Mouse (Mus musculus) hindbrain, embryonic 13.5 days (tissue): ENCODE results near the gene Ctc1. TPM values are rescaled to one million over a fixed set of nuclear protein-coding genes. Genes with fewer than 3 reads are reported as not detected.

Source experiments
- ATAC-seq: fragments of 200-750 bp; cut with Nextera tagmentation; 2 replicates; pipeline ENCODE4 v1.8.0; 2017; ENCODE audit warnings: moderate TSS enrichment; ENCODE audit not compliant: low FRiP score
- H3K27ac ChIP-seq: fragments of 300-500 bp; sonication (generic); 2 replicates; pipeline ENCODE4 v1.5.1; 2015; ENCODE audit warnings: inconsistent platforms, mild to moderate bottlenecking, moderate library complexity
- H3K27me3 ChIP-seq: fragments of 300-500 bp; sonication (generic); 2 replicates; pipeline ENCODE4 v1.6.1; 2015; ENCODE audit warnings: mild to moderate bottlenecking, inconsistent platforms
- H3K36me3 ChIP-seq: fragments of 300-500 bp; sonication (generic); 2 replicates; pipeline ENCODE4 v1.6.1; 2015; ENCODE audit warnings: mild to moderate bottlenecking, inconsistent platforms
- H3K4me1 ChIP-seq: fragments of 300-500 bp; sonication (generic); replicated peaks from 2 replicates; pipeline ENCODE4 v1.6.1; 2015; ENCODE audit warnings: inconsistent platforms
- H3K4me2 ChIP-seq: fragments of 300-500 bp; sonication (generic); 2 replicates; pipeline ENCODE4 v1.6.1; 2015; ENCODE audit warnings: inconsistent platforms, mild to moderate bottlenecking, moderate library complexity
- H3K4me3 ChIP-seq: fragments of 300-500 bp; sonication (generic); 2 replicates; pipeline ENCODE4 v1.5.1; 2015; ENCODE audit warnings: mild to moderate bottlenecking, inconsistent platforms
- H3K9ac ChIP-seq: fragments of 300-500 bp; sonication (generic); 2 replicates; pipeline ENCODE4 v1.6.1; 2015; ENCODE audit warnings: mild to moderate bottlenecking, inconsistent platforms
- H3K9me3 ChIP-seq: fragments of 300-500 bp; sonication (generic); 2 replicates; pipeline ENCODE4 v1.6.1; 2016; ENCODE audit warnings: inconsistent platforms
- WGBS: fragments of 180-500 bp; shearing (Covaris S2); methylation state at CpG from one replicate; pipeline ENCODE4 v1.1.7; 2015; 5-methylcytosine and 5-hydroxymethylcytosine counted together
- microRNA-seq: library from miRNA; unstranded; fragments of <30 nt; microRNA quantifications from one replicate; pipeline ENCODE4, GENCODE M21; 2016
- polyA plus RNA-seq: library from polyadenylated mRNA; unstranded; fragments of >200 nt; fragmentation: Nextera tagmentation; extraction: Ambion mirVana; gene quantifications from 2 replicates; pipeline ENCODE4 v1.2.1, GENCODE M21; 2015

Ctc1 gene
- polyA plus RNA-seq, 1 experiment from 2014 or later, result 49.4 TPM

DNA sequence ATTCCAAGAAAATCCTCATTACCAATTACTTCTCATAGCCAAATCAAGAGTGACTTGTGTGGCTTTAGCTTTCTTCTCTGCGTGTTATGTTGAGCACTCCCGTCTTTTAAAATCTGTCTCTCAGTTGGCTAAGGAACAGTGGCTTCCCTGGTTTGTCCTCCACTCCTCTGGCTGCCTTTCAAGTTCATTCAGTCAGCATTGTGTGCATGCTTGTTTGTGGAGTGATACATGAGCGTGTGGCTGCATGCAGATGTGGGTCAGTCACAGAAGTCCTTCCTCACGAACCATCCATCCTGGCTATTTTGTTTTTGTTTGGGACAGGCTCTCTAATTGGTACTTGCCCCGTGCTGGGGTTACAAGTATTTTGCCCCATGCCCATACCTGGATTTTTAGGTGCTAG is 60.9 kb downstream of the Ctc1 start:
- Histone ChIP-seq H3K27me3 (no peaks in the 10 kb centered on the region), H3K27ac (no peak overlapping the region), H3K9me3 (no peaks in the 10 kb centered on the region), H3K4me3 (no peak overlapping the region), H3K4me1 (peaks cover 23% of the 10 kb centered on the region), H3K4me2 (no peak overlapping the region), H3K36me3 (no peaks in the 10 kb centered on the region), H3K9ac (no peak overlapping the region)
- WGBS, result 60% methylated on average over 5 of the region's 5 CpGs
- ATAC-seq, result no peak

DNA sequence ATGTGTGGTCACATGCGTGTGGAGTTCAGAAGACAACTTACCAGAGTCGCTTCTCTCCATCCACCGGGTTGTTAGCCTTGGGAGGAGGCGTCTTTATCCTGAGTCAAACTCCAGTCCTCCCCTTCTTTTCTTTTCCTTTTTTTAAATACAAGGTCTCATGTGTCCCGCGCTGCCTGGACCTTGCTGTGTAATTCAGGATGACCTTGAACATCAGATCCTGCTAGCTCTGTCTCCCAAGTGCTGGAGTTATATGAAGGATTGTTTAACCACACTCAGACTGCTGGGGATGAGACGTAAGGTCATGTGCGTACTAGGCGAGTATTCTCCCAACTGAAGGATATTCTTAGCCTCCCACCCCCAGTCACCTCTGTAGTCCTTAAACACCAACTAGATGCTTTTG is 61.6 kb downstream of the Ctc1 start:
- Histone ChIP-seq H3K27me3 (no peaks in the 10 kb centered on the region), H3K4me2 (no peak overlapping the region), H3K9me3 (no peaks in the 10 kb centered on the region), H3K4me3 (no peak overlapping the region), H3K27ac (no peak overlapping the region), H3K9ac (no peak overlapping the region), H3K4me1 (peaks cover 15% of the 10 kb centered on the region), H3K36me3 (no peaks in the 10 kb centered on the region)
- 85% methylated on average over 9 of the region's 9 CpGs for WGBS
- no peak for ATAC-seq

DNA sequence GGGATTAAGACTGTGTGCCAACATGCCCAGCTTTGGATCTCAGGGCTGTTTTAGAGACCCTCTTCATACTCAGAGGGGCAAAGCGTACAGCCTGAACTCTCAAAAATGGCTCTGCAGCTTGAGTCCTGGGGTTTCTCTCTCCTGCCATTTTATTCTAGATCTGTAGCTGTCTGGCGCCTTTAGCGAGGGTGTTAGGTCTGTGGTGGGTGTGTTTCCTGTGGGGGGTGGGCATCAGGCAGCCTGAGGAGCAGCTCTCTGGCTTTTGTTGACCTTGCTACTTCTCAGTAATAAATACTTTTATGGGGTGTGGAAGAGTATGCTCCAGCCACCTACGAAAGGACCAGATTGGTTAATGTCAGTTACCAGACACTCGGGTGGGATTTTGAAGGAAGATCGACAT is 62.3 kb downstream of the Ctc1 start:
- ATAC-seq, result no peak
- no peak overlapping the region for H3K27ac ChIP-seq
- no peaks in the 10 kb centered on the region for H3K36me3 ChIP-seq
- H3K27me3 ChIP-seq, result no peaks in the 10 kb centered on the region
- no peak overlapping the region for H3K4me2 ChIP-seq
- no peaks in the 10 kb centered on the region for H3K9me3 ChIP-seq
- 85% methylated on average over 6 of the region's 6 CpGs for WGBS
- H3K4me3 ChIP-seq, result no peak overlapping the region
- no peak overlapping the region for H3K9ac ChIP-seq
- peaks cover 12% of the 10 kb centered on the region; the same call in 1 of the 2 replicates for H3K4me1 ChIP-seq

DNA sequence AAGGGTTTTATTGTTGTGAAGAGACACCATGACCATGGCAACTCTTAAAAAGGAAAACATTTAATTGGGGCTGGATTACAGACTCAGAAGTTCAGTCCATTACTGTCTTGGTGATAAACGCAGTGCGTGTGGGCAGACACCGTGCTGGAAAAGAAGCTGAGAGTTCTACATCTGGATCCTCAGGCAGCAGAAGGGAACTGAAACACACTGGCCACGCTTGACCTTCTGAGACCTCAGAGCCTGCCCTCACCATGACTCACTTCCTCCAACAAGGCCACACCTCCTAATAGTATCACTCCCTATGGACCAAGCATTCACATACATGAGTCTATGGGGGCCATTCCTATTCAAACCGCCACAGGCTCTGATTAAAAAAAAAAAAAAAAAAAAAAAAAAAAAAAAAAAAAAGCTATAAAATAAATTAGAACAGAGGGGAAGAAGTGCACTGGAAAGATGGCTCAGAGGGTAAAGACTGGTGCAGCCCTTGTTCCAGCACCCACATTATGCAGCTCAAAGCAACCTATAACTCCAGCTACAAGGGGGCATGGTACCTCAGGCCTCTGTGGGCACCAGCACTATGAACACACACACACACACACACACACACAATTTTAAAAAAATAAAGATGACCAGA is 63.2 kb downstream of the Ctc1 start:
- Histone ChIP-seq H3K27ac (no peak overlapping the region), H3K27me3 (no peaks in the 10 kb centered on the region), H3K9me3 (no peaks in the 10 kb centered on the region), H3K4me1 (peaks cover 12% of the 10 kb centered on the region; the same call in 1 of the 2 replicates), H3K4me2 (no peak overlapping the region), H3K9ac (no peak overlapping the region), H3K36me3 (no peaks in the 10 kb centered on the region), H3K4me3 (no peak overlapping the region)
- WGBS, result 75% methylated on average over 5 of the region's 5 CpGs
- ATAC-seq, result no peak

DNA sequence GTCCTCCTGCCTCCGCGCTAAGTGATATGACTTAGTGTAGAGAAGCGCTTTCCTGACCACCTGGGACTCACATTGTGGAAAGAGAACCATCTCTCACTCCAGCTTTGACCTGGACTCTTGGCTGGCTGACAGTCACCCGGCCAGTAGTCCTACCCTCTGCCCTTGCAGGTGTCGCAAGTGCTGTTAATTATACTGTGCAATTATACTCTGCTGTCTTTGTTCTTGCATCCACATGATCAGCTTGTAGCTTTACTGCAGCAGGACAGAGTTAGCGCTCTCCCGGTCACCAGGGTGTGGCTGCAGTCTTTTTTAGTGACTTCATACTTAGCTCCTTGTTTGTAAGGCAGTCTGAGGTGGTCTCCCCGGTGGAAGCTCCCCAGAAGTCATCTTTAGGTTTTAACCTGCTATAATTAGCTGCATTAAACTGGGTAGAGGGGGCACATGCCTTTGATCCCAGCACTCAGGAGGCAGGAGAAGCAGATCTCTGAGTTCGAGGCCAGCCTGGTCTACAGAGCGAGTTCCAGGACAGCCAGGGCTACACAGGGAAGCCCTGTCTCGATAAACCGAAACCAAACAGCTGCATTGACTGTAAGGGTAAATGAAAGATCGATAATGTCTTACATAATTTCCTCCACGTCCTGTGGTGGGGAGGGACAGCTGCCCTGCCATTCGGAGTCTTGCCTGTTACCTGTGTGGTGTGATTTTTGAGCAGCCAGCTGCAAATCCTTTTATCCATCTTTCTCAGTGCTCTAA is 64.6 kb downstream of the Ctc1 start:
- 83% methylated on average over 15 of the region's 15 CpGs for WGBS
- no peaks in the 10 kb centered on the region for H3K9me3 ChIP-seq
- H3K4me1 ChIP-seq, result peaks cover 4% of the 10 kb centered on the region; the same call in 1 of the 2 replicates
- no peak overlapping the region for H3K9ac ChIP-seq
- no peaks in the 10 kb centered on the region for H3K36me3 ChIP-seq
- H3K4me2 ChIP-seq, result no peak overlapping the region
- no peaks in the 10 kb centered on the region for H3K27me3 ChIP-seq
- H3K4me3 ChIP-seq, result no peak overlapping the region
- no peak overlapping the region for H3K27ac ChIP-seq
- no peak for ATAC-seq

DNA sequence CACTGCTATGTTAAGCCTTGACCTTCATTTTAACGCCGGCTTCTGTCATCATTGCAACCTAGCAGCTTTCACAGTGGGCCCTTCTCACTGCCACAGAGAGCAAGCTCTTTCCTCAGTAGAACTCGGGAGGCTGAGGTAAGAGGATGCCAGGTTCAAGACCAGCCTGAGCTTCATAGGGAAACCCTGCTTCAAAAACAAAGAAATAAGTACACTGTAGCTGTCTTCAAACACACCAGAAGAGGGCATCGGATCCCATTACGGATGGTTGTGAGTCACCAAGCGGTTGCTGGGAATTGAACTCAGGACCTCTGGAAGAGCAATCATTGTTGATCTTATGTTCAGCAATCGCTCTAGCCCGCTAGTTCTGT is 65.1 kb downstream of the Ctc1 start:
- Histone ChIP-seq H3K27ac (no peak overlapping the region), H3K4me3 (no peak overlapping the region), H3K9me3 (no peaks in the 10 kb centered on the region), H3K9ac (no peak overlapping the region), H3K4me2 (no peak overlapping the region), H3K27me3 (no peaks in the 10 kb centered on the region), H3K36me3 (no peaks in the 10 kb centered on the region), H3K4me1 (peaks cover 4% of the 10 kb centered on the region; the same call in 1 of the 2 replicates)
- WGBS, result 91% methylated on average over 8 of the region's 8 CpGs
- ATAC-seq, result no peak

DNA sequence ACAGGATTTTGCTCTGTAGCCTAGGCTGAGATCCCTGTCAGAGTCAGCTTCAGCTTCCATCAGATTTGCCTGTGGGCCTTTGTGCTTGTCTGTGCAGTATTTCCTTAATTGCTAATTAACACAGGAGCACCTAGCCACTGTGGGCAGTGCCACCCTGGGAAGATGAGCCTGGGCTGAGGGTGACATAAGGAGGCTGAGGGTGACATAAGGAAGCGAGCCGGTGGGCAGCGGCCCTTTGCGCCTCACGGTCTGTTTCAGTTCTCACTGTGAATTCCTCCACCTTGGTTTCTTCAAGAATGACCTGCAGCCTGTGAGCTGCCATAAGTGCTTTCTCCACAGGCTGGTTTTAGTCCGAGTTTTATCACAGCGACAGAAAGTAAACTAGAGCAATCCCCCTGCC is 65.9 kb downstream of the Ctc1 start:
- no peak for ATAC-seq
- no peak overlapping the region for H3K27ac ChIP-seq
- H3K4me2 ChIP-seq, result no peak overlapping the region
- no peaks in the 10 kb centered on the region for H3K27me3 ChIP-seq
- H3K9ac ChIP-seq, result no peak overlapping the region
- WGBS, result 87% methylated on average over 7 of the region's 7 CpGs
- H3K36me3 ChIP-seq, result no peaks in the 10 kb centered on the region
- no peak overlapping the region for H3K4me3 ChIP-seq
- peaks cover under 1% of the 10 kb centered on the region; the same call in 1 of the 2 replicates for H3K4me1 ChIP-seq
- H3K9me3 ChIP-seq, result no peaks in the 10 kb centered on the region

DNA sequence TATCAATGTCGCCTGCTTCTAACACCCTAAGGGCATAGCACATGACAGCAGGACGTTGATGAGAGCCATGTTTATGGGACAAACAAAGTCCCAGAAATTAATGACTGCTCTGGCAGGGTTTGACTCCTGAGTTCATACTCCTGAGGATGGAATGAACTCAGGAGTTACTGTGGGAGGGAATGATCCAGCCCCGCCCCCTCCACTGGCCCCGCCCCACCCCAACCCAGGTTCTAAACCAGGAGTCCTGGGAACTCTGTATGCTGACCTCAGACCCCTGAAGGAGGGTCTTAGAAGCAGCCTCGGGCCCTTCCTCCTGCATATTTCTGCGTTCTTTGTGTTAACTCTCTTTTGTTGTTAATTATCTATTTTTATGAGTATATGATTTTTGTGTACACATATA is 69.9 kb downstream of the Ctc1 start:
- ATAC-seq, result no peak
- WGBS, result 66% methylated on average over 6 of the region's 6 CpGs
- H3K4me3 ChIP-seq, result no peak overlapping the region

More for the DNA sequence above, 69.9 kb downstream of the Ctc1 start:
- peaks cover 29% of the 10 kb centered on the region for H3K4me1 ChIP-seq
- H3K9ac ChIP-seq, result no peak overlapping the region
- H3K4me2 ChIP-seq, result no peak overlapping the region
- no peaks in the 10 kb centered on the region for H3K9me3 ChIP-seq
- no peak overlapping the region for H3K27ac ChIP-seq
- H3K36me3 ChIP-seq, result peaks cover 9% of the 10 kb centered on the region
- no peaks in the 10 kb centered on the region for H3K27me3 ChIP-seq

Small RNA genes lying within 50 kb of the gene (microRNA-seq; reads per million reads assigned to microRNA genes)
- gene Mir3062, result 9.8 reads per million, percentile 23 among the genes with 10 or more reads in this experiment

Other genes starting within 250 kb of the Ctc1 start
- 90.8 and 92.6 TPM in 2 replicates for gene Ndel1, start 144.1 kb upstream of the Ctc1 start, polyA plus RNA-seq
- gene Rnf222, start 127.4 kb upstream of the Ctc1 start, polyA plus RNA-seq, result 0.09 TPM in 1 of 2 replicates, not detected in the other
- gene Rpl26, start 114.3 kb upstream of the Ctc1 start, polyA plus RNA-seq, result 684 and 691 TPM in 2 replicates
- 0.60 and 0.84 TPM in 2 replicates for gene Odf4, start 88.8 kb upstream of the Ctc1 start, polyA plus RNA-seq
- gene Arhgef15, start 58.4 kb upstream of the Ctc1 start, polyA plus RNA-seq, result 14.3 and 16.2 TPM in 2 replicates
- 1.5 TPM in 2 replicates for gene Slc25a35, start 47.8 kb upstream of the Ctc1 start, polyA plus RNA-seq
- 24.7 and 26.7 TPM in 2 replicates for gene Rangrf, start 40.7 kb upstream of the Ctc1 start, polyA plus RNA-seq
- gene Pfas, start 7.5 kb upstream of the Ctc1 start, polyA plus RNA-seq, result 19.1 and 20.4 TPM in 2 replicates
- gene Aurkb, start 29.7 kb downstream of the Ctc1 start, polyA plus RNA-seq, result 31.7 and 34.2 TPM in 2 replicates
- gene Borcs6, start 43.8 kb downstream of the Ctc1 start, polyA plus RNA-seq, result 13.4 and 15.2 TPM in 2 replicates
- 28.7 and 41.0 TPM in 2 replicates for gene Tmem107, start 54.9 kb downstream of the Ctc1 start, polyA plus RNA-seq
- gene Vamp2, start 72.6 kb downstream of the Ctc1 start, polyA plus RNA-seq, result 217 and 227 TPM in 2 replicates
- 7.4 and 9.4 TPM in 2 replicates for gene Per1, start 79.3 kb downstream of the Ctc1 start, polyA plus RNA-seq
- gene Hes7, start 104.5 kb downstream of the Ctc1 start, polyA plus RNA-seq, result 0.26 and 0.35 TPM in 2 replicates
- 0.13 and 0.25 TPM in 2 replicates for gene 9130213A22Rik, start 106.7 kb downstream of the Ctc1 start, polyA plus RNA-seq
- gene Aloxe3, start 110.0 kb downstream of the Ctc1 start, polyA plus RNA-seq, result 0.71 and 1.3 TPM in 2 replicates
- gene Alox12b, start 141.1 kb downstream of the Ctc1 start, polyA plus RNA-seq, result 0.29 and 0.31 TPM in 2 replicates
- 0.12 and 0.16 TPM in 2 replicates for gene Alox8, start 181.9 kb downstream of the Ctc1 start, polyA plus RNA-seq
- 0.21 and 0.30 TPM in 2 replicates for gene Gucy2e, start 221.1 kb downstream of the Ctc1 start, polyA plus RNA-seq